Mouse (Mus musculus): ENCODE results near the gene Cd200r4.

The Cd200r4 gene

DNA sequence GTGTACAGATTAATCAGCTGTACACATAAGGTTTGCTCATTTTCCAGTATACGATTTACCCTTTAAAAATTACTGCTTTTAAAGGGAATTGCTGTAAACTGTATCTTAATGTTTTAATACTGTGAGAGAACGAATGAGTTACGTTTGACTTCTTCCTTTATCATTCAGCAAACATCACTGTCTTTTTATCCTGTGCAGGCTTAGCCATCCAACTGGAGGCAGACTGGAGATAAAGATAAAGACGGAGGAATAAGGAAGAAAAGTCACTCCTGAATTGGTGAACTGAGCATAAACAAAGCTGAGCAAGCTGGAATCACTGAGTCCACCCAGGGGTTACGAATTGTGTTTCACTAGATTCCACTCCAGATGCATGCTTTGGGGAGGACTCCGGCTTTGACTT, 66.1 kb downstream of the Cd200r4 start:
- no peak for DNase-seq
